Mouse (Mus musculus): ENCODE data around the gene Gm3317. TPM values are rescaled to one million over a fixed set of nuclear protein-coding genes. Genes with fewer than 3 reads are reported as not detected.
"Not testable (repeated sequence)": the region's sequence is repeated elsewhere in the genome, so short reads cannot be mapped to it uniquely, and the experiment has no call there.

Gene Gm3317
- not detected in 2 replicates for polyA plus RNA-seq (2014; fragmentation: Nextera tagmentation; extraction: Ambion mirVana)

DNA sequence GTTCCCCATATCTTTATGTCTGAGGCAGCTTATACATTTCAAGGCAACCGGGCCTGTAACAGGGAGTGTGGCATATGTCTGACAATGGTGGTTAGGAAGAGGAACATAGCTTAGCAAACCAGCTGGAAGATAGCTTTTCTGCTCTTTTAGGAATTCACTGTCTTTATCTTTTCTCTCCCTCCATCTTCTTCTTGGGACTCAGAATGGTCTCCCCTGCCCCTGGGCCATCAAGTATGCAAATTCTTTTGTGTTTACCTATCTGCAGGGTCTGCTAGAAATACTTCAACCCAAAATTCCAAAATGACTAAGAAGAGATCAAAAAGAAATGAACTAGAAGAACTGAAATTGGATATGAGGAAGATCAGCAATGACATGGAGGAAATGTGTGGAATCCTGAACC lies at the start of gene Gm3317:
TSS of gene Gm3317 (plus strand) at position 301 of the 400 bp plus-strand sequence.
- not testable (repeated sequence) for H3K4me1 ChIP-seq (ENCODE audit: control insufficient read depth in 2 of 2, insufficient read depth in 2 of 2, low read length in 2 of 2); H3K4me2 ChIP-seq (ENCODE audit: low read length); H3K27me3 ChIP-seq (ENCODE audit: control insufficient read depth, insufficient read depth, low read length); H3K36me3 ChIP-seq (ENCODE audit: control insufficient read depth, insufficient read depth, low read length); H3K9me3 ChIP-seq (ENCODE audit: control insufficient read depth, low read length); H3K4me3 ChIP-seq (ENCODE audit: control insufficient read depth in 1 of 2, insufficient read depth in 1 of 2, low read depth in 1 of 2, low read length in 2 of 2); ATAC-seq (ENCODE audit: insufficient number of reproducible peaks, insufficient read depth, low FRiP score, low read depth); H3K9ac ChIP-seq (ENCODE audit: low read length); H3K27ac ChIP-seq (replicated peaks in 1 of 2; ENCODE audit: control insufficient read depth in 1 of 2, insufficient read depth in 1 of 2, low read depth in 2 of 2, low read length in 2 of 2)
- WGBS = no CpG with 5 or more reads among the region's 1 CpGs

DNA sequence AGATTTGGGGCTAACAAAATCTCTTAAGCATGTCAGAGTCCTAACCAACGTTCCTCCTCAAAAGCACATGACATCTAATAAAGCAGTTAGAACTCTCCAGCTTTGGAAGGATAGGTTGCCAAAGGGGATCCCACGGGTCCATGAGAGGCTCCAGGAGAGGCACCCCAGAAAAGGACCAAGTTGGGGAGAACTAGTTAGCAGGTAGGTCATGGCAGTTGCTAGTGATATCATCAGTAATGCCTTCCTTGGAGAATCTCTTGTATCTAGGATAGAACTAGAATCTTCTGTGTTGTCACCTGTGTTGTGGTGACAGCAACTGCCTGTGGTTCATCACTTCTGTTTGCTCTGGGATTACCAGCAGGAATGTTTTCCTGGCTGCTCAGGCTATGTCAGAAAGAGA lies 33.1 kb upstream of the Gm3317 start, which contains the start of gene Gm8279:
TSS of gene Gm8279 (plus strand) at position 301 of the 400 bp plus-strand sequence.
- not testable (repeated sequence) for H3K9me3 ChIP-seq (ENCODE audit: control insufficient read depth, low read length); H3K27ac ChIP-seq (replicated peaks in 1 of 2; ENCODE audit: control insufficient read depth in 1 of 2, insufficient read depth in 1 of 2, low read depth in 2 of 2, low read length in 2 of 2); H3K4me3 ChIP-seq (ENCODE audit: control insufficient read depth in 1 of 2, insufficient read depth in 1 of 2, low read depth in 1 of 2, low read length in 2 of 2); H3K36me3 ChIP-seq (ENCODE audit: control insufficient read depth, insufficient read depth, low read length); ATAC-seq (ENCODE audit: insufficient number of reproducible peaks, insufficient read depth, low FRiP score, low read depth); H3K4me2 ChIP-seq (ENCODE audit: low read length); H3K4me1 ChIP-seq (ENCODE audit: control insufficient read depth in 2 of 2, insufficient read depth in 2 of 2, low read length in 2 of 2); H3K9ac ChIP-seq (ENCODE audit: low read length); H3K27me3 ChIP-seq (ENCODE audit: control insufficient read depth, insufficient read depth, low read length)
- 71% methylated on average over 1 of the region's 2 CpGs for WGBS

DNA sequence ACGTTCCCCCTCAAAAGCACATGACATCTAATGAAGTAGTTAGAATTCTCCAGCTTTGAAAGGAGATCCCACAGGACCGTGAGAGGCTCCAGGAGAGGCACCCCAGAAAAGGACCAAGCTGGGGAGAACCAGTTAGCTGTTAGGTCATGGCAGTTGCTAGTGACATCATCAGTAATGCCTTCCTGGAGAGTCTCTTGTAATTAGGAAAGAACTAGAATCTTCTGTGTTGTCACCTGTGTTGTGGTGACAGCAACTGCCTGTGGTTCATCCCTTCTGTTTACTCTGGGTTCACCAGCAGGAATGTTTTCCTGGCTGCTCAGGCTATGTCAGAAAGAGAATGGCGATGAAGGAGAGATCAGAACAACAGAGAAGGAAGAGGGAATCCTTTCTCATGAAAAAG lies 21.2 kb downstream of the Gm3317 start, which contains the start of gene Gm8271:
TSS of gene Gm8271 (plus strand) at position 301 of the 400 bp plus-strand sequence.
- not testable (repeated sequence) for H3K4me1 ChIP-seq (ENCODE audit: control insufficient read depth in 2 of 2, insufficient read depth in 2 of 2, low read length in 2 of 2); H3K27me3 ChIP-seq (ENCODE audit: control insufficient read depth, insufficient read depth, low read length); H3K4me2 ChIP-seq (ENCODE audit: low read length); H3K9me3 ChIP-seq (ENCODE audit: control insufficient read depth, low read length); H3K36me3 ChIP-seq (ENCODE audit: control insufficient read depth, insufficient read depth, low read length); H3K4me3 ChIP-seq (ENCODE audit: control insufficient read depth in 1 of 2, insufficient read depth in 1 of 2, low read depth in 1 of 2, low read length in 2 of 2); ATAC-seq (ENCODE audit: insufficient number of reproducible peaks, insufficient read depth, low FRiP score, low read depth); H3K9ac ChIP-seq (ENCODE audit: low read length); H3K27ac ChIP-seq (replicated peaks in 1 of 2; ENCODE audit: control insufficient read depth in 1 of 2, insufficient read depth in 1 of 2, low read depth in 2 of 2, low read length in 2 of 2)
- WGBS = no CpG with 5 or more reads among the region's 3 CpGs

Other genes starting within 250 kb of the Gm3317 start
- gene Gm8297, start 180.6 kb upstream of the Gm3317 start, polyA plus RNA-seq (2014; fragmentation: Nextera tagmentation; extraction: Ambion mirVana) = not detected in 2 replicates
- gene Gm3298, start 148.6 kb upstream of the Gm3317 start, polyA plus RNA-seq (2014; fragmentation: Nextera tagmentation; extraction: Ambion mirVana) = 0.57 TPM in 1 of 2 replicates, not detected in the other
- gene 4930555G01Rik, start 113.9 kb upstream of the Gm3317 start, polyA plus RNA-seq (2014; fragmentation: Nextera tagmentation; extraction: Ambion mirVana) = not detected in 2 replicates
- gene Gm8281, start 93.5 kb upstream of the Gm3317 start, polyA plus RNA-seq (2014; fragmentation: Nextera tagmentation; extraction: Ambion mirVana) = 2.1 and 4.2 TPM in 2 replicates
- gene Gm8279, start 33.0 kb upstream of the Gm3317 start, polyA plus RNA-seq (2014; fragmentation: Nextera tagmentation; extraction: Ambion mirVana) = not detected in 2 replicates
- not detected in 2 replicates for gene Gm8271, start 21.3 kb downstream of the Gm3317 start, polyA plus RNA-seq (2014; fragmentation: Nextera tagmentation; extraction: Ambion mirVana)
- gene Gm3526, start 96.0 kb downstream of the Gm3317 start, polyA plus RNA-seq (2014; fragmentation: Nextera tagmentation; extraction: Ambion mirVana) = not detected in 2 replicates
- not detected in 2 replicates for gene Gm3542, start 170.4 kb downstream of the Gm3317 start, polyA plus RNA-seq (2014; fragmentation: Nextera tagmentation; extraction: Ambion mirVana)
- gene Gm3500, start 224.5 kb downstream of the Gm3317 start, polyA plus RNA-seq (2014; fragmentation: Nextera tagmentation; extraction: Ambion mirVana) = not detected in 2 replicates

Measured in heart, embryonic 14.5 days (tissue).